Mouse (Mus musculus): ENCODE results near the gene Ccl8. TPM values are rescaled to one million over a fixed set of nuclear protein-coding genes. Genes with fewer than 3 reads are reported as not detected.

Gene Ccl8
- polyA plus RNA-seq, 2 experiments, result not detected

GRCm38 (mm10) chr11:82163285-82163684 is 48.3 kb downstream of the Ccl8 start:
- Histone ChIP-seq H3K36me3 (replicated peaks; ENCODE audit: control insufficient read depth, insufficient read depth, low read depth) (no peaks in the 10 kb centered on the region), H3K27me3 (ENCODE audit: control insufficient read depth, insufficient read depth, low read length) (no peaks in the 10 kb centered on the region), H3K4me3 (ENCODE audit: insufficient read depth in 1 of 2, low read depth in 2 of 2, low read length in 2 of 2) (no peak overlapping the region), H3K4me2 (ENCODE audit: low read depth) (no peak overlapping the region), H3K9ac (replicated peaks) (no peak overlapping the region), H3K9me3 (ENCODE audit: control insufficient read depth, low read length) (no peaks in the 10 kb centered on the region), H3K4me1 (replicated peaks; ENCODE audit: control insufficient read depth in 2 of 2, insufficient read depth in 2 of 2, low read length in 1 of 2) (no peaks in the 10 kb centered on the region), H3K27ac (no peak overlapping the region)
- TF ChIP-seq EP300 (IDR thresholded peaks at IDR 0.05; ENCODE audit: low read depth) (no peak), CTCF (IDR thresholded peaks at IDR 0.05; ENCODE audit: low read depth) (no peak)
- 43% methylated on average over 8 of the region's 8 CpGs for WGBS (ENCODE audit: insufficient replicate concordance)
- no peak for DNase-seq (ENCODE audit: low read depth in 3 of 3, low spot score in 3 of 3)
- ATAC-seq (ENCODE audit: insufficient read depth), result no peak

Other genes starting within 250 kb of the Ccl8 start
- 0.01 and 0.05 TPM in 2 replicates for gene Asic2, start 146.7 kb upstream of the Ccl8 start, polyA plus RNA-seq (2012; rRNA removed)
- gene Asic2, start 146.7 kb upstream of the Ccl8 start, polyA plus RNA-seq (2014; fragmentation: Nextera tagmentation; extraction: Ambion mirVana), result 0.04 TPM in 1 of 2 replicates, not detected in the other
- 0.83 and 1.1 TPM in 2 replicates for gene Ccl2, start 79.6 kb upstream of the Ccl8 start, polyA plus RNA-seq (2012; rRNA removed)
- 0.94 and 1.3 TPM in 2 replicates for gene Ccl2, start 79.6 kb upstream of the Ccl8 start, polyA plus RNA-seq (2014; fragmentation: Nextera tagmentation; extraction: Ambion mirVana)
- gene Gm17268, start 76.6 kb upstream of the Ccl8 start, polyA plus RNA-seq (2012; rRNA removed), result not detected in 2 replicates
- not detected in 2 replicates for gene Gm17268, start 76.6 kb upstream of the Ccl8 start, polyA plus RNA-seq (2014; fragmentation: Nextera tagmentation; extraction: Ambion mirVana)
- gene Ccl7, start 69.5 kb upstream of the Ccl8 start, polyA plus RNA-seq (2012; rRNA removed), result 0.16 and 0.28 TPM in 2 replicates
- 0.24 and 0.33 TPM in 2 replicates for gene Ccl7, start 69.5 kb upstream of the Ccl8 start, polyA plus RNA-seq (2014; fragmentation: Nextera tagmentation; extraction: Ambion mirVana)
- gene Ccl11, start 57.4 kb upstream of the Ccl8 start, polyA plus RNA-seq (2012; rRNA removed), result 0.07 TPM in 1 of 2 replicates, not detected in the other
- 0.11 TPM in 1 of 2 replicates, not detected in the other for gene Ccl11, start 57.4 kb upstream of the Ccl8 start, polyA plus RNA-seq (2014; fragmentation: Nextera tagmentation; extraction: Ambion mirVana)
- 0.19 and 0.44 TPM in 2 replicates for gene Ccl12, start 13.3 kb upstream of the Ccl8 start, polyA plus RNA-seq (2012; rRNA removed)
- 0.29 and 0.33 TPM in 2 replicates for gene Ccl12, start 13.3 kb upstream of the Ccl8 start, polyA plus RNA-seq (2014; fragmentation: Nextera tagmentation; extraction: Ambion mirVana)
- not detected in 2 replicates for gene Ccl1, start 190.5 kb downstream of the Ccl8 start, polyA plus RNA-seq (2012; rRNA removed)
- not detected in 2 replicates for gene Ccl1, start 190.5 kb downstream of the Ccl8 start, polyA plus RNA-seq (2014; fragmentation: Nextera tagmentation; extraction: Ambion mirVana)

Measured in liver, embryonic 14.5 days (tissue).